Mouse (Mus musculus) cerebellum, adult 9-10 months (tissue): ENCODE measurements around the gene Cd101.

Experiments
- DNase-seq: peaks from one replicate; pipeline ENCODE4 v3.0.0; 2022

Gene Cd101

GRCm38 (mm10) chr3:101029339-101029738 is at the start of gene Cd101:
TSS of gene Cd101 (minus strand) at chr3:101029556.
- DNase-seq = no peak

GRCm38 (mm10) chr3:101078344-101078743 is 49.0 kb upstream of the Cd101 start:
- DNase-seq = peak; percentile 8

- DNase-seq = peak; percentile 11
These were observed 48.3 kb upstream of the Cd101 start for GRCm38 (mm10) chr3:101077710-101078100.

- DNase-seq = peak; percentile 13
These were observed 47.8 kb upstream of the Cd101 start for GRCm38 (mm10) chr3:101076966-101077709.

GRCm38 (mm10) chr3:101075866-101076265 is 46.5 kb upstream of the Cd101 start:
- no peak for DNase-seq

- DNase-seq = no peak
These were observed 44.0 kb upstream of the Cd101 start for GRCm38 (mm10) chr3:101073384-101073783.

GRCm38 (mm10) chr3:101072506-101073215 is 43.3 kb upstream of the Cd101 start:
- no peak for DNase-seq

- DNase-seq = no peak
These were observed 42.2 kb upstream of the Cd101 start for GRCm38 (mm10) chr3:101071576-101071975.

- DNase-seq = no peak
These were observed 41.5 kb upstream of the Cd101 start for GRCm38 (mm10) chr3:101070796-101071235.

- no peak for DNase-seq
These were observed 41.0 kb upstream of the Cd101 start for GRCm38 (mm10) chr3:101070230-101070795.

GRCm38 (mm10) chr3:101068701-101069100 is 39.3 kb upstream of the Cd101 start:
- DNase-seq = no peak

- DNase-seq = no peak
These were observed 36.8 kb upstream of the Cd101 start for GRCm38 (mm10) chr3:101066175-101066574.

- no peak for DNase-seq
These were observed 32.7 kb upstream of the Cd101 start for GRCm38 (mm10) chr3:101061865-101062585.

- no peak for DNase-seq
These were observed 29.9 kb upstream of the Cd101 start for GRCm38 (mm10) chr3:101059214-101059613.

GRCm38 (mm10) chr3:101058203-101058602 is 28.8 kb upstream of the Cd101 start:
- no peak for DNase-seq

GRCm38 (mm10) chr3:101055216-101055615 is 25.9 kb upstream of the Cd101 start:
- DNase-seq = no peak

GRCm38 (mm10) chr3:101051601-101052000 is 22.2 kb upstream of the Cd101 start:
- DNase-seq = no peak

- DNase-seq = no peak
These were observed 20.6 kb upstream of the Cd101 start for GRCm38 (mm10) chr3:101049997-101050396.

- no peak for DNase-seq
These were observed 19.4 kb upstream of the Cd101 start for GRCm38 (mm10) chr3:101048781-101049180.

- peak; percentile 7 for DNase-seq
These were observed 18.4 kb upstream of the Cd101 start for GRCm38 (mm10) chr3:101047586-101048275.

GRCm38 (mm10) chr3:101045431-101045830 is 16.1 kb upstream of the Cd101 start:
- DNase-seq = peak; percentile 4

- no peak for DNase-seq
These were observed 15.3 kb upstream of the Cd101 start for GRCm38 (mm10) chr3:101044686-101045085.

- no peak for DNase-seq
These were observed 12.6 kb upstream of the Cd101 start for GRCm38 (mm10) chr3:101041997-101042396.
